Mouse (Mus musculus): Measurements from ENCODE around the gene Mnx1. TPM values are rescaled to one million over a fixed set of nuclear protein-coding genes. Genes with fewer than 3 reads are reported as not detected.
A peak's percentile ranks its signal among the peaks of the same experiment; 100 is the strongest.
"Not testable (repeated sequence)": the region's sequence is repeated elsewhere in the genome, so short reads cannot be mapped to it uniquely, and the experiment has no call there.

Gene Mnx1
- total RNA-seq, 2 experiments from 2014 or later = not detected

DNA sequence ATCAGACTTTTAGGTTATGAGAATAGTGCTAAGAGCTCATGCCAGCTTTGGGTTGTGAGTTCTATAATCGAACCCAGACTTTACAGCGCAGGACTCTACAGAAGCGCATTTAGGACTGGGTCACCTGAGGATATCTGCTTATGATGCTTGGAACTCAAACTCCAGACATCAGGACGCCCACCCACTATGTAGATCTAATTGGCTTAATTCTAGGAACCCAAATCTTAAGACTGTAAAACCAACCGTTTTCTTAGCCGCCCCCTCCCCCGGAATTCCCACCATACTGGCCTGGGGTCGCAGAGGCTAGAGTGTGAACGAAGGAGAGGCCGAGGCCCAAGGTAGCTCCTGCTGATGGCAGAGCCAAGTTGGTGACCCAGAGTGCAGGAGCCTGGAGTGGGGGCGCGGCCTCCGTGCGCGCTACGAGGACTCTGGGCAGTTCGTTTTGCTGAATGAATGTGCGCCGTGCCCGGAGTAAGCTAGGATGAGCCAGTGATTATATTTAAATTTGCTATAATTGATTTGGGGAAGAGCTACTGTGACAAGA is 7.3 kb downstream of the Mnx1 start:
- intact Hi-C loops (cut with DNase I) = no loop called here
- DNase-seq = no peak

DNA sequence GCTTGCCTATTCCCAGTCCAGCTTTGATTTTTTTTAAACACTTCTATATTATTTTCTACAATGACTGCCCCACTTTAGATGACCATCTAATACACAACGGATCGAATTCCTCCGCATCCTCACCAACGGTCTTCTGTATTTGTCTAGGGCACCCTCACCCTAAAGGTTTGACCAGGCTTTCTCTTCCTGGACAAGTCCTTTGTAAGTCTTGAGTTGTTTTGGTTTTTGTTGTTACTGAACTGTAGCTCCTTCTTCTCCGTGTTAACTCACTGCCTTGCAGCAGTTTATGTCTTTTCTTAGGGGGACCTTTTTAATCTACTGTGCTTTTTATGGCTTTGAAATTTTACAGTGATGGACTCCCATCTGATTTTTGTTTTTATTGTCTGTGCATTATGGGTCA is 8.0 kb downstream of the Mnx1 start:
- intact Hi-C loops (cut with DNase I) = no loop called here
- no peak for DNase-seq

DNA sequence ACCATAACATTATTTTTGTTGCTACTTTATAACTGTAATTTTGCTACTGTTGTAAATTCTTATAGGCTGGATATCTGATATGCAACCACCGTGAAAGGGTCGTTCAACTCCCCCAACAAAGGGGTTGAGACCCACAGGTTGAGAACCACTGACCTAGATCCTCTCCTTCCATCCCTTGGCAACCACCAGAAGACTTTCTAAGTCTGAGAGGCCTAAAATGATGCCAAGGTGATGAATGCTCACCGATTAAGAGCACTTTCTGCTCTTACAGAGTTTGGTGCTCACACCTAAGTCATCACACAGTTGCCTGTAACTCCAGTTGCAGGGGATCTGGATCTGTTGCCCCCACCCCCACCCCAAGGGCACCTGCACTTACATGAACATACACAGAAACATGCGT is 8.8 kb downstream of the Mnx1 start:
- DNase-seq = no peak
- intact Hi-C loops (cut with DNase I) = no loop called here

DNA sequence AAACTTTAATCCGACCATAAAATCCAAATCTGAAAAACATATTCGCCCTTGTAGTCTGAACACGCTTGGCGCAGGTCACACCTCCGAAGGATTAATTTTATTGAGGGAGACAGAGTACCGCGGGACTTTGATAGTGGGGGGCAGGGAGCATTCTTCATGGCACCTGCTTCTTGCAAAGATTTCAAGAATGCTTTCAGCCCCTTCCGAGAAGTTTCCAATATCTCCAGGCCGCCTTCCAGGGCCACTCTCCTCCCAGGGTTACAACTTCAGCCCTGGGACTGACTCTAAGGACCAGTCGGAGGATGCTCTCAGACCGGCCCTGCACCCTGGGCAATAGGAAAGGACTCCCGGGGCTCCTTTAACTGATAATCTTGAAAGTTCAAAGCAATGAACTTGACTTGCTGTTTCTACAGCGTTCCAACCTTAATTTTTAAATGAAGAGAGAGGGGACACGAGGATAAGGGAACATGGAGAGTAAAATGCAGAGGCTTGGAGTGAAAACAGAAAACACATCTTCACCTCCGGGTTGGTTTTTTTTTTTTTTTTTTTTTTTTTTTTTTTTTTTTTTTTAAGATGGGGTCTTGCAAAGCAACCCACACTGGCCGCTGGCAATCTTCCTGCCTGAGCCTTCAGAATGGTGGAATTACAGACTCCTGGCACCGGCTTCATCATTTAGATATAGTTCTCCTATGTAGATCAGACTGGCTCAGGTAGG is 9.8 kb downstream of the Mnx1 start:
- no peak for DNase-seq

DNA sequence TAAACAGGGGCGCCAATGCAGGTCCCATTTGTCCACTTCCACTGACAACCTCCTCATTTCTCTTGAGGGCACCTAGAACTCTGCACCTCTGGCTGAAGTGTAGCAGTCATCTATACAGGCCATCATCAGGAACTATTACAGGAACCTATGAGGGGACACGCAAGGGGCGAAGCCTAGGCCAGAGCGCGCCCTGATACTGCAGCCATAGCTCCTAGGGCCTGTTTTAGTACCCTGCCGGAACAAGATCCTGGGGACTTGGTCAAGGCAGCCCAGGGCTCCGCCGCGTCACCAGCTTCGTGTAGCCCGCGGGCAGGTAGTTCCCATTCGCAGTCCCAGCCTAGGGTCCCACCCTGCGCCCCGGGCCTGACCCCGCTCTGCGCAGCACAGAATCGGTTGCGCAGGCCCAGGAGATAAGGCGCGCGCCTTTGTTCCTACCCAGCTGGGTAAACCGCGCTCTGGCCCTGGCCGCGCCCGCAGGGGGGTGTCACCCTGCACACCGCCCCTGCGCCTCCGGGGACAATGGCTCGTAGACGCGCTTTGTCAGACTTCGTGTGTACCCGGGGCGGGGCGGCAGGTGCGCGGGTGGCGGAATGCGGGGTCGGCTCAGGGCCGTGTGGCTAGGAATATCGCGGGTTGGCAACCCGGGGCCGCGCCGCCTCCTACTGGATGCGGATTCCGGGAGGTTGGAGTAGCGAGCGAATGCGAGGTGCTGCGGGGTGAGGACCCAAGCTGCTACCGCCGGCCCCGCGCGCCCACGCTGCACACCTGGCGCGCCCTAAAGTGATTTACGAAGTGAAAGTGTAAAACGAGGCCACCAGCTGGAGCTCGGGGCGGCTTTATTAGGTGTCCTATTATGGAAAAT is 10.6 kb downstream of the Mnx1 start:
- intact Hi-C loops (cut with DNase I) = no loop called here
- no peak for DNase-seq

More for the DNA sequence above, 9.8 kb downstream of the Mnx1 start:
- intact Hi-C loops (cut with DNase I) = no loop called here

DNA sequence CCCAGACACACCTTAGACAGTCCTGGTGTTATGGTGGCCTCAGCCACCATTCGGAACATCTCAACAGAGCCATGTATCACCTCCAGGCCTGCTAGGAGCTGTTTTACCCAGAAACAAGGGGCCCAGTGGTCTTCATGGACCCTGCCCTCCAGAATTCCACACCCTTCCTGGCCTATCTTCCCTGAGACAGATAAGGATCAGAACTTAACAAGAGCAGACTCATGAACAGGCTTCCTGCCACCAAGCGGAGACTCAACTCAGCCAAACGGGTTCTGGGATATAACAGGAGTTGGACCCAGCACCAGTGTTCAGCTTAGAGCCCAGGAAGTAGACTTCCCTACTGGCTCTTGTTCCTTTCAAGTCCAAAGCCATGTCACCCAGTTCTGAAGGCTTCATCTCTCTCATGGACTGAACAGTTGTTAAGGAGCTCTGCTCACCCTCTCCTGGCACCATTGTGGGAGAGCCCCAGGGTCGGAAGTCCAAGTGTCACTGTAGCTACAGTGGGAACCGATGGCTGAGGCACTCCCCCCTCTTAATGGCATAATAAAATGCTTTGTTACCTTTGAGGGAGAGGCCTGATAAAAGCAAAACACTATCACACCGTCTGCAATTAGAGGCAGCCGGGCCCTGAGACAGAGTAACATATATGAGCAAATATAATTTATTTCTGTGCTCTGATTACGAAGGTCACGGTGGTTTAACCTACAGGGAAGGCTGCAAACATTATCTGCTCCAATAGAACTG is 15.2 kb downstream of the Mnx1 start:
- no peak for DNase-seq
- intact Hi-C loops (cut with DNase I) = no loop called here

DNA sequence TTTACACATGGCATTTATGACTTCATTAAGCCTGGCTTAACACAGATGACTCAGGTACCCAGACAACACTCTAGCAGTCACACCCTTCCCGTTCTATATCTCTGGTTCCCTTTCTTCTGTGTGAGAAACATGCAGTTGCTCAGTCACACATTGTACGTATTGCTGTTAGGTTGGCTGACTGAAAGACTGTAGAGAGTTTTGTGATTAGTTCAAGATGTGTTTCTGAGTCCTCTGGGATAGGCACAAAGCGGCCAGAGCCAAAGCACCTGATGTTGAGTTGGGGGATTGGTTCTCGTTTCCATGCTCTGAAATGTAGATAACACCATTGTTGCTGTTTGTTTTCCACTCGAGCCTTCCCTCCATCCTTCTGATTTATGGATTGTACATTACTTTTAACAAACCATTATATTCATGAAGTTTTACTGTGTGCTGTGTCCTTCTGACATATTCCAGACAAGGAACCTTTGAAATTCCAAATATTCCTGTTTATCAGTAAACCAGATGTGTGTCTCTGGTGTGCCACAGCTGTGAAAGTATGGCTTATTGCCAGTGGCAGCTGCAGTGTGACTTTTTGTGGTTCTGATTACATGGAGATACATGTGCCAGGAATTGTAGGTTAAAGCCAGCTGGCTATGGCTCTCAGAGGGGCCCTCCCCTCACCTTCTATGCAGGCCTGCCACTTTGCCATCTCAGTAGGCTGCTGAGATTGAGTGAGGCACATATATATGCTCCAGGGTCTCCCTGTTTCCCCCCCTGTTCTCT is 21.2 kb downstream of the Mnx1 start:
- intact Hi-C loops (cut with DNase I) = no loop called here
- no peak for DNase-seq

DNA sequence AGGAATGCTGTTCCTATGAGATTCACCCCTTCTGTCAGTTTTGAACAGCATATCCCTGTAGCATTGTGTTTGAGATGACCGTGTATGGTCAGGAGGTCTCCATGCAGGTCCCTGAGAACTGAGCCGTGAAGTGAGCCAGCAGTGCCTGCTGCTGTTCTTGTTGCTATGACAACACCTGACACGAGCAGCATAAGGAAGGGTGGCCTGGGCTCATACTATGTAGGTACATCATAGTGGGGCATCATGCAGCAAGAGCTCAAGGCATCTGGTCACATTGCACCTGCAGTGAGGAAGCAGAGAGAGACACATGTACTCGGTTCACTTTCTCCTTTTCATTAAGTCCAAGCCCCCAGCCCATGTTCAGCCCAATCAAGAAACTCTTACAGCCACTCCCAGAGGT is 25.9 kb downstream of the Mnx1 start:
- no peak for DNase-seq
- intact Hi-C loops (cut with DNase I) = no loop called here

DNA sequence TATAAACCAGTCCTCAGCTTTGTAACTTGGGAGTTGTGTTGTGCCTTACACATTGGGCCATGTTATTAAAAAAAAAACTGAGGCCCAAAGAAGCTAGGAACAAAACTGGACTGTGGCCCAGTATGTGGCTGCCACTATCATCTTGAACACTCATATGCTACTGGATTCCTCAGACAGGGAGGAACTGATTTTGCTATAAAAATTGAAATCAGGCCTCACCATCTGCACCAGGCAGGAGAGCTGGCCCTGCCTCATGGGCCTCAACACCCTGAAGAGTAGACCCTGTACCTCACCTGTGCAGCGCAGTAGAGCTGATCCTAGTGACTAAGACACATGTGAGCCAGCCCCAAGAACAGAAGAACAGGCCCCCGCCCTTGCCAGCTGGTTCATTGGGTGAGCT is 33.0 kb downstream of the Mnx1 start:
- DNase-seq = no peak
- intact Hi-C loops (cut with DNase I) = no loop called here

DNA sequence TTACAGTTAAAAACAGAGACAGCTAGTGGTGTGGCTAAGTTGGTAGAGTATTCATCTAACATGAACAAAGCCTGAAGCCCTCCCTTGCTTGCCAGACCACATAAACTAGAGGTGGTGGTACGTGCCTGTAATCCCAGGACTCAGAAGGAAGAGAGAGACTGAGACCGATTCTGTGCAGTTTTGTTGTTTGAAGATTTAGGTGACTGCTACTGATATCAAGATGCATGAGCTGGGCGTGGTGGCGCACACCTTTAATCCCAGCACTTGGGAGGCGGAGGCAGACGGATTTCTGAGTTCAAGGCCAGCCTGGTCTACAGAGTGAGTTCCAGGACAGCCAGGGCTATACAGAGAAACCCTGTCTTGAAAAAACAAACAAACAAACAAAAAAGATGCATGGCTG is 41.5 kb downstream of the Mnx1 start:
- intact Hi-C loops (cut with DNase I) = loop anchor here (2.0 kb wide), 1 partner anchor 48 kb away; no protein-coding TSS in a partner anchor
- not testable (repeated sequence) for DNase-seq

DNA sequence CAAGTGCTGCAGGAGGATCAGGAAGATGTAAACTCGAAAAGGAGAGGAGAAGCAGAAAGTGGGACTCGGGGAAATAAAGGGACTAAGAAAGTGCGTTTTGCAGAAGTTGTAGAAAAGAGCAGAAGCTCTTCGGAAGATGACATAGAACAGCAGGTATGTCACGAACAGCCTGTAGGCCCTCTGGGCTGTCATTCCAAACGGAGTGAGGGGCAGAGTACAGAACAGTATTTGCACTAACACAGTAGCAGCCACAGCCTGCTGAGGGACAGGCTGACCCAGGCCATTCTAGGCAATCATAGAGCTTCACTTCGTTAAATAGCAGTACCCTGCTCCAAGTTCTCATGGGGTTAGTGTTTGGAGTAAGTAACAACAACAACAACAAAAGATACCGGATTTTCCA is 42.8 kb downstream of the Mnx1 start:
- intact Hi-C loops (cut with DNase I) = no loop called here
- DNase-seq = no peak

DNA sequence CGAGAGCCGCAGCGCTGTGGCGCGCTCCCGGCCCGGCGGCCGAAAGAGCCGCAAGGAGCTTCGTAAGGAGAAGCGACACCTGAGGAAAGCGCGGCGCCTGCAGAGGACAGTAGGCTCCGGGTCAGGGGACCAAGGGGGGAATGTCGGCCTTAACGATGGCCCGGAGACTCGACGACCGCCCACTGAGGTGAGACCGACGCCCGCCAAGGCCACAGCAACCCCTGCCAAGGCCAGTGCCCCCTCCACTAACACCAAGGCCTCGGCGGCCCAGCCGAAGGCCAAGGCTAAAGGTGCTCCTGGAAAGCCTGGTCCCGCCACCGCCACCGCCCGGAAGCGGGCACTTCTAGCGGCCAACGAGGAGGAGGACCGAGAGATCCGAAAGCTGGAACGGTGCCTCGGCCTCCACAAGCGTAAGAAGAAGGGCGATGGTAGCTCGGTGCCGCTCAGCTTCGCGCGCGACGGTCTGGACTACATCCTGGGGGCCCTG is 43.4 kb downstream of the Mnx1 start:
- intact Hi-C loops (cut with DNase I) = no loop called here
- DNase-seq = peak; percentile 36 to 62

DNA sequence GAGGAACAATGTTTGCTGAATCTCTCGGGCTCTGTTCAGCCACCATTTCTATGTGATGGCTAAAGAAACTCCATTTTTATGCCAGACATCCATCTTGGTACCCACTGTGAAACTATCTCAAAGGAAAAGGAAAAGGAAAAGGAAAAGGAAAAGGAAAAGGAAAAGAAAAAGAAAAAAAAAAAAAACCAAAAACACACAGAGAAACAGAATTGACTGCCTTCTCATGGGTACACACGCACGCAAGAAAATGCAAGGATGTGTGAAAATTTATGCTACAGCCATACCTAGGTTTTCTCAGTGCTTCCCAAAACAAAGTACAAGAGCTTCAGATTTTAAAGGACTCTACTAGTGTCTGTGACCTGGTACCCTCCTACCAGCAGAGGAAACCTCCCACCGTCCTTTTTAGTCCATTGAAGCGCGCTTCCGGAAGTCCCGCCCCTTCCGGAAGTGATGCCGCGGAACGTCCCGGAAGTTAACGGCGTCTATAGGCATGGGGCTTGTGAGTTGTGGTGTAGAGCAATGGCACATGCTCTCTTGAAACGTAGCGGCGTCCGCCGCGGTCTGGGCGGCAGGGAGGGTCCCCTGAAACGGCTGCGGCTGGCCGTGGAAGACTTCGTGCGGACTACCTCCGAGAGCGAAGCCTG is 43.9 kb downstream of the Mnx1 start, which contains the start of gene Nom1:
Gene Nom1 (plus strand): TSS at position 437 of the 644 bp plus-strand sequence.
- DNase-seq = peak; percentile 93 to 96
- intact Hi-C loops (cut with DNase I) = no loop called here

DNA sequence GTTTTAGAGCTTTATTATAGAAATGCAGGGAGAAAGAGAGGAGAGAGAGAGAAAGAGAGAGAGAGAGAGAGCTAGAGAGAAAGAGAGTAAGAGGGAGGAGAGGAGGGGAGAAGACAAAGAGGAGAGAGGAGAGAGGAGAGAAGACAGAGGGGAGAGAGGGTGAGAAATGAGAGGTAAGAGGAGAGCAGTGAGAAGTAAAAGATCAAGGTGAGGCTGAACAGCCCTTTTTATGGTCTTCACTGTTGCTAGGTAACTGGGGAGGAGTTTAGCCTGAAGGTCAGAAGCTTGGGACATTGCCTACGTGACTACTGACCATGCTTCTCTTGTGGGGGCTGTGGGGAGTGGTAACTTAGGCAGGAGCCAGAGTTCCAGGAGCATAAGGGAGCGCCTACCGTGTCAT is 54.9 kb downstream of the Mnx1 start:
- intact Hi-C loops (cut with DNase I) = not testable (repeated sequence)

More for the DNA sequence above, 54.9 kb downstream of the Mnx1 start:
- not testable (repeated sequence) for DNase-seq

Other genes with a start within 250 kb of the Mnx1 start
- 10 to 100 TPM; 18.2 to 19.5 TPM for gene Lmbr1, start 100.1 kb downstream of the Mnx1 start, total RNA-seq (2021)
- gene Nom1, start 43.8 kb downstream of the Mnx1 start, total RNA-seq (2021) = 10 to 100 TPM; 14.2 to 15.4 TPM
- gene Ube3c, start 90.8 kb upstream of the Mnx1 start, total RNA-seq (2021) = 10 to 100 TPM; 45.9 to 47.6 TPM

Data from heart, postnatal 10 days (tissue).